Mouse (Mus musculus) cerebellum, adult 11 months (tissue): ENCODE results near the gene Cps1.

Source experiments
- DNase-seq: peaks from one replicate; pipeline ENCODE4 v3.0.0; 2022

The Cps1 gene

DNA sequence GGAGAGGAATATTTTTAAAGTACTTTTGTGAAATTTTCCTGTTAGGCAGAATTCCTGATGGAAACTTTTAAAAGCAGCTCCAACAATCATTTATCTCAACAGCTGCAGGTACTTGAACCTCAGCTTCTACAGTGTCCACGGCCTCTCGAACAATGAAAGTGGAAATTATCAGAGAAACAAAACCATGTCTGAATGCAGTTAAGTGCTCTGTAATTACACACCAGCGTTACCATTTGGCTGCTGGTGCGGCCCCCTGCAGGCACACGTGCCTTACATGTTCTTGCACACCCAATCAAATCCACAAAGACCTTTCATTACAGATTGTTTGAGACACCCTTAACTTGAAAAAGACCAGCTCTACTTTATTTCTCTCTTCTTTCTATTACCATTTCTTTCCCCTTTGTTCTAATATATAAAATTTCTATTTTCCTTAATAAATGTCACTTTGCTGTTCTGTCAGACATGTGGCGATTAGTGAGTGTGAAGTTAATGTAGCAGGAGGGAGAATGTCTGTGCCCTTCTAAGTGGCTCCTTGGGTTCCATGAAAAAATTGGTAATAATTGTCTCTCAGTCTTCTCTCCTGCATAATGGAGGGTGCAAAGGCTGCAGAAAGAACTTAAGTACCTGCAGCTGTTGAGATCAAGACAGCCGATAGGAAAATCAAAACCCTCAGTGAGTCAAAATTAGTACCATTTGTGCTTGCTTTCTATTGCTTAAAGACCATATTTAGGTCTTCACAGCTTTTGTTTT, 112.8 kb downstream of the Cps1 start:
- no peak for DNase-seq

DNA sequence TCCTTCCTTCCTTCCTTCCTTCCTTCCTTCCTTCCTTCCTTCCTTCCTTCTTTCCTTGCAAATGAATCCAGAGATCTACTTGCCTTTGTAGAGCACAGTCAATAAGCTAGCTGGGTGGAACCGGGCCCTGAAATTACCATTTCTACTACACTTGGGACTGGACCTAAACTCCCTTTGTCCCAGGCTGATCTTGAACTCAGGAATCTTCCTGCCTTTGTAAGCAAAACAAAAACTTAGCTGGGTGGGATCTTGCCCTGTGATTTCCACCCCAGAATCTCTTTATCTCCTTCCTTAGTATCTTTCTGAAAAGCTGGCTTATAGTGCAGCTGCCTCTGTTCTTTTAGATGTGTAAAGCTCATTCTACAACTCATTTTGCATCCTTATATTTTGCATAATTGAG, 115.6 kb downstream of the Cps1 start:
- DNase-seq: no peak

DNA sequence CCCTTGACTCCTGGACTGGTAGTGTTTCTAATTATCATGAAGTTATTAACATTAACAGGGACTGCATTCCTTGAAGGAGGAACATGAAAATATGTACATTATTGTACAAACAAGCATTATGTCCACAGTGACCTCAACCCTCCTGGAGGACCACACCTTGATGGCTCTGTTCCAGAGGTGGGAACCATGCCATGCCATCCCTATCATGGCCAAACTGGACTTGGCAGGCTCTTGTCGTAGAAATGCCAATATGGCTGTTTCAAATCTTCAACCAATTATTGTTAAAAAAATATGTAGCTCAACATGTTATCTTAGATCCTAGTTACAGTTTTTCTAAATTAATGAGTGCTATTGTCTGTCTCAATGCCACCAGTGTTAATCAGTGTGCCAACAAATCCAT, 116.1 kb downstream of the Cps1 start:
- DNase-seq: no peak

DNA sequence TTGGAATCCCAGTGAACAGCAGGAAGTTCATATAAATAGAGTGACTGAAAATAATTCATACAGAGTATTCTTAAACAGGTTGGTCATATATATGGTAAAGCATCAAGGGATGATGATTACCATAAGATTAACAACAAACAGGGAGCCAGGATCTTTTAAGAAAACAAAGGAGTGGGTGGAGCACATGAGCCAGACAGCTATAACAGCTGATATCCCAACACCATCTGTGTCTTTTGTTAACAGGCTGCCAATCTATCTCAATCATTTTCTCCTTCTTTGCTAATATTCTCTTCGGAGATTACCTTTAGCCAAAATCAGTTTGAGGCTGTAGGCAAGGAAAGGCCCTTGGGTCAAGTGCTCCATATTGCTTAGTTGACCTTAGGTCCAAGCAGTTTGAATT, 142.4 kb downstream of the Cps1 start:
- DNase-seq: no peak

DNA sequence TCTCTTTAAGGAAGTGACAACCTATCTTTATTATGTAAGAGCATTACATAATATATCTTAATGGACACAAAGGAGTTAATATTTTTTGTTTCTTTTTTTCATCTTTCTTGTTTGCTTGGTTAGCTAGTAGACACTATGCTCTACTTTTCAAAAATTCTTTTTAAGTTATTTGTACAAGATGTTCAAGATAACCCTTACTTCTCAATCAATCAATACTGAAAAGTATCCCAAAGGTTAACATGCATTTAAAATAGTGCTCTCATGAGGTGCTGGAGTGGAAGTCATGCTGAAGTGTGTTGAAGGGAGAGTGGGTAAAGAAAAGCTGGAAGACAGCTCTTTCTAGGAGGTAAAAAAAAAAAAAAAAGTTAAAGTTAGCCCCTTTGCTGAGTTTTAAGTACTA, 145.1 kb downstream of the Cps1 start:
- DNase-seq: no peak

DNA sequence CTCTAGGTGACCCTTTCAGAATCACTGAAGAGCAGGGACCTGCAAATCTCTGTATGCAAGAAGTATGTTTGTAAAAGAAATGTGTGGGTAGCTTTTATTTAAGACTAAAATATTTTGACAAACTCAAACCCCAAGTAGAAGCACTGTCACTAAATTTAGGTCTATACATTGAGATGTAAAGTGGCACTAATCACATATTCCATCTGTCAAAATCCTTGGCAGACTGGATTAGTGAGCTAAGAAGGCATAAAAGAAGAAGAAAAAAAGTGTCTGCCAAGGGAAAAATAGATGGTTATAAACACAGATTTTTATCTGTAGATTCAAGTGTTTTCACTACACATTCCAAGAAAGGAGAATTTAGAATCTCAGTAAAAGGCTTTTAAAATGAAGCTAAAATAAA, 145.6 kb downstream of the Cps1 start:
- DNase-seq: no peak

DNA sequence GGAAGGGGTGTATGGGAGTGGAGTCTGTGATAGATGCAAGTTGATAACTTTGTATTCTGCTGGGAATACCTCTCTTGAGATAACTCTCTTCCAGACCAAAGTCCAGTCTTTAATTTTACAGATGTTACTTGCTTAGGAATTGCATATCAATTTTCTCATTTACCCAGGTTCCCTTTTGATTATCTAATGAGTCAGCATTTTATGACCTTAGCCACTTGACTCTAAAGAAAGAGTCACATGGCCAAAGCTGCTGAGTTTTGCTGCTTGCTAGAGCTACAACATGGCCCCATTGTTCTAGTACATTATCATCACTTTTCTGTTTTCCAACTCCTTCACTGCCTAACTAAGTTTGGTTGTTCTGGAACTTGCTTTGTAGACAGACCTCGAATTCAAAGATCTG, 153.4 kb downstream of the Cps1 start:
- no peak for DNase-seq
